ENCODE assay signal across 21 mouse cellular contexts in genomic region chr17:72332909-72333308, GRCm38 (mm10).
DNase-seq lines count a peak whose midpoint lies in the region; ATAC-seq lines count a peak whose summit lies in the region.
"Had no signal": no experiment of that assay in that cellular context is flagged by ENCODE, and none has a peak within 500 bp of the region (broad histone marks: within the 10 kb centered on the region; RNA-seq: fewer than 3 reads in every experiment).

No protein-coding gene starts in this region.

- no peaks in the 10 kb centered on the region for H3K27me3 ChIP-seq in hindbrain, embryonic 16.5 days (replicated peaks; ENCODE audit: control insufficient read depth, insufficient read depth, low read length)
- no peaks in the 10 kb centered on the region for H3K27me3 ChIP-seq in heart, embryonic 11.5 days (ENCODE audit: control insufficient read depth, insufficient read depth, low read length)
- H3K27me3 ChIP-seq: midbrain, embryonic 15.5 days; neural tube, embryonic 15.5 days had no signal

- H3K36me3 ChIP-seq in hindbrain, embryonic 16.5 days (ENCODE audit: control insufficient read depth, insufficient read depth, low read length), result no peaks in the 10 kb centered on the region
- no peaks in the 10 kb centered on the region for H3K36me3 ChIP-seq in heart, embryonic 11.5 days (ENCODE audit: control insufficient read depth, insufficient read depth, low read length)
- H3K36me3 ChIP-seq: heart, embryonic 10.5 days; limb, embryonic 10.5 days; midbrain, embryonic 15.5 days; neural tube, embryonic 15.5 days had no signal

- H3K4me1 ChIP-seq in hindbrain, embryonic 16.5 days (ENCODE audit: control insufficient read depth, insufficient read depth, low read depth, low read length), result peaks cover 4% of the 10 kb centered on the region; the same call in 1 of the 2 replicates
- no peaks in the 10 kb centered on the region for H3K4me1 ChIP-seq in heart, embryonic 11.5 days (ENCODE audit: control insufficient read depth, insufficient read depth, low read length)
- H3K4me1 ChIP-seq: heart, embryonic 10.5 days; midbrain, embryonic 15.5 days; neural tube, embryonic 15.5 days had no signal

- H3K27ac ChIP-seq in hindbrain, embryonic 16.5 days (ENCODE audit: low read depth, low read length), result no peak overlapping the region
- H3K27ac ChIP-seq in heart, embryonic 11.5 days (ENCODE audit: low read depth, low read length), result no peak overlapping the region
- H3K27ac ChIP-seq: heart, embryonic 10.5 days; limb, embryonic 10.5 days; midbrain, embryonic 15.5 days; neural tube, embryonic 15.5 days; stomach, postnatal 0 days had no signal

- peak; percentile 48; the same call in 1 of the 2 replicates for ATAC-seq in hindbrain, embryonic 16.5 days
- ATAC-seq in heart, embryonic 11.5 days (replicated peaks; ENCODE audit: insufficient number of reproducible peaks, low FRiP score, low TSS enrichment), result no peak
- ATAC-seq: midbrain, embryonic 15.5 days had no signal

- no peak overlapping the region for H3K4me3 ChIP-seq in hindbrain, embryonic 16.5 days (ENCODE audit: low read length)
- no peak overlapping the region for H3K4me3 ChIP-seq in heart, embryonic 11.5 days (ENCODE audit: low read depth, low read length)
- H3K4me3 ChIP-seq: heart, embryonic 10.5 days; limb, embryonic 10.5 days; midbrain, embryonic 15.5 days; neural tube, embryonic 15.5 days had no signal

- H3K4me2 ChIP-seq in hindbrain, embryonic 16.5 days (ENCODE audit: low read length), result no peak overlapping the region
- H3K4me2 ChIP-seq in heart, embryonic 11.5 days, result no peak overlapping the region
- H3K4me2 ChIP-seq: liver, embryonic 11.5 days; midbrain, embryonic 15.5 days; neural tube, embryonic 15.5 days had no signal

- 28% methylated on average over 4 of the region's 4 CpGs for WGBS in hindbrain, embryonic 16.5 days
- WGBS in heart, embryonic 11.5 days (ENCODE audit: insufficient replicate concordance), result 80% methylated on average over 4 of the region's 4 CpGs

- intact Hi-C loops in left cerebral cortex, postnatal 14 days (cut with DNase I), result no loop called here

- DNase-seq in gastrocnemius, postnatal 25 days, result peak; percentile 8
- no peak for DNase-seq in gastrocnemius, adult 8-10 months (ENCODE audit: low spot score in 2 of 2)
- peak; percentile 6 to 16 for DNase-seq in layer of hippocampus, postnatal 10 days (ENCODE audit: low spot score in 2 of 2)
- DNase-seq in layer of hippocampus, postnatal 25 days (ENCODE audit: extremely low spot score in 1 of 2, low spot score in 1 of 2), result no peak
- DNase-seq in left cerebral cortex, postnatal 14 days (ENCODE audit: low spot score in 2 of 2), result no peak
- DNase-seq: adrenal gland, adult 8-10 months; cerebellum, adult 9-11 months; heart, postnatal 10 days; kidney, adult 2 months; kidney, postnatal 36 days; lung, adult 18-20 months; lung, postnatal 14 days; right cerebral cortex, adult 18-20 months had no signal

- H3K9me3 ChIP-seq in hindbrain, embryonic 16.5 days (ENCODE audit: control insufficient read depth, low read length), result no peaks in the 10 kb centered on the region
- no peaks in the 10 kb centered on the region for H3K9me3 ChIP-seq in heart, embryonic 11.5 days (replicated peaks; ENCODE audit: control insufficient read depth, low read length)
- H3K9me3 ChIP-seq: heart, embryonic 10.5 days; limb, embryonic 10.5 days; midbrain, embryonic 15.5 days; neural tube, embryonic 15.5 days had no signal

- H3K9ac ChIP-seq in hindbrain, embryonic 16.5 days (ENCODE audit: low read depth, low read length), result no peak overlapping the region
- H3K9ac ChIP-seq in heart, embryonic 11.5 days (ENCODE audit: low read depth, low read length), result no peak overlapping the region
- H3K9ac ChIP-seq: midbrain, embryonic 15.5 days; neural tube, embryonic 15.5 days had no signal

Comparison
In these comparisons a context has a peak if more than half of its experiments do, and no peak if none do; other contexts are left out.
1. DNase-seq: peak in gastrocnemius, postnatal 25 days (single experiment) and layer of hippocampus, postnatal 10 days (2 of 2); none in gastrocnemius, adult 8-10 months (0 of 2), layer of hippocampus, postnatal 25 days (0 of 2) and left cerebral cortex, postnatal 14 days (0 of 2).